Mouse (Mus musculus) liver, postnatal 0 days (tissue): ENCODE results near the gene Fgd3.

Experiments used
- CTCF ChIP-seq: sonication (generic); IDR thresholded peaks from 2 replicates; pipeline ENCODE4 v1.5.1; 2016; ENCODE audit warnings: antibody characterized with exemption, low read depth
- EP300 ChIP-seq: IDR thresholded peaks from 2 replicates; pipeline ENCODE4 v1.6.1; 2016; ENCODE audit warnings: antibody characterized with exemption, low read depth, mild to moderate bottlenecking

GRCm38 (mm10) chr13:49250716-49251517, 69.2 kb downstream of the Fgd3 start:
- TF ChIP-seq CTCF (no peak), EP300 (no peak)
